ENCODE assay signal across 8 mouse cellular contexts in the genomic region with DNA sequence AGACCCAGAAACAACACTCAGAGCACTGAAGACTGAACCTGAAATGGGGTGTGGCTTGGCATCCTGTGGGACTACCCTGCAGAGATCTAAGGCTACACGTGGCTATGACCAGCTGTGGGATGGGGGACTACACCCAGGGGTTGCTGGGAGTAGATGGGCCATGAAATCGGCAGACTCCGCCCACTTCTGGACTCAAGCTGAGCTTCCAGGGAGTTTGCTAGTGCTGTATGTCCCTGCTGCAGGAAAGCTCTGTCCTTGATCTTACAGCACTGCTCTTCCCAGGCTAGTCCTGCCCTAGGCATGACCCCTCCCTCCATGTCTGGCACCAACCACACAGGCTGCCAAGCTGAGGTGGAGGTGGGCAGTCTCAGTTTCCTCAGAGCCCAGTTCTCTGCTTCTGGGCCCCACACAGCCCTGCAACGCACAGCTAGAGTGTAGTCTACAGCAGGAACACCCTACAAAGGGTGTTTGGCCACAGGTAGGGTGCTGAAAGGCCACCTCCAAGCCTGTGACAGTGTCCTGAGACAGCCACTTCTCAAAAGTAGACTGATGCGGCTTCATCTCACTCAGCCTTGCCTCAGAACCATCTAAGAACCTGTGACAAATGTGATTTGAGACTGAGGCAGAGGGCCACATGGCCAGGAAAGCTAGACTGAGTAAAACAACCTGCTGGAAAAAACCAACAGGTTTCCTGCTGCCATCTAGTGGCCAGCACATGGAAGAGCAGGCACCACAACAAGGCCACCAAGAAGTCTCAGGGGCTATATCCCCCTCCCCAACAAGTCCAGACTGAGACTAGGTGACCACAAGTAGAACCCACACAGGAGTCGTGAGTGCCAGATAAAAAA. TPM values are rescaled to one million over a fixed set of nuclear protein-coding genes. Genes with fewer than 3 reads are reported as not detected.
DNase-seq lines count a peak whose midpoint lies in the region; ATAC-seq lines count a peak whose summit lies in the region.
"Had no signal": no experiment of that assay in that cellular context is flagged by ENCODE, and none has a peak within 500 bp of the region (broad histone marks: within the 10 kb centered on the region; RNA-seq: fewer than 3 reads in every experiment).

No protein-coding gene starts in this region.

- H3K36me3 ChIP-seq in heart, embryonic 14.5 days (ENCODE audit: control insufficient read depth, insufficient read depth, low read length): no peaks in the 10 kb centered on the region
- no peaks in the 10 kb centered on the region for H3K36me3 ChIP-seq in midbrain, embryonic 11.5 days (ENCODE audit: control insufficient read depth, insufficient read depth, low read length)
- no peaks in the 10 kb centered on the region for H3K36me3 ChIP-seq in stomach, embryonic 16.5 days (ENCODE audit: control insufficient read depth, insufficient read depth, low read length)
- H3K36me3 ChIP-seq: liver, embryonic 13.5 days had no signal

- ATAC-seq in heart, embryonic 14.5 days (ENCODE audit: insufficient number of reproducible peaks, insufficient read depth, low FRiP score, low read depth): no peak
- ATAC-seq in midbrain, embryonic 11.5 days (ENCODE audit: low FRiP score): peak; percentile 57
- peak; percentile 31; the same call in 1 of the 2 replicates for ATAC-seq in stomach, embryonic 16.5 days (ENCODE audit: insufficient read depth, low FRiP score)

- H3K27ac ChIP-seq in heart, embryonic 14.5 days (replicated peaks in 1 of 2; ENCODE audit: control insufficient read depth in 1 of 2, insufficient read depth in 1 of 2, low read depth in 2 of 2, low read length in 2 of 2): peak overlapping the region; percentile 74 to 86
- no peak overlapping the region for H3K27ac ChIP-seq in midbrain, embryonic 11.5 days (ENCODE audit: low read depth, low read length)
- peak overlapping the region; percentile 31; the same call in 1 of the 2 replicates for H3K27ac ChIP-seq in stomach, embryonic 16.5 days (ENCODE audit: low read length)
- H3K27ac ChIP-seq: liver, embryonic 13.5 days had no signal

- peak overlapping the region; percentile 52; the same call in 1 of the 2 replicates for H3K9ac ChIP-seq in heart, embryonic 14.5 days (ENCODE audit: low read length)
- no peak overlapping the region for H3K9ac ChIP-seq in midbrain, embryonic 11.5 days (ENCODE audit: low read length)
- no peak overlapping the region for H3K9ac ChIP-seq in stomach, embryonic 16.5 days (ENCODE audit: low read length)
- H3K9ac ChIP-seq: liver, embryonic 13.5 days had no signal

- peak; percentile 53 for DNase-seq in CD4-positive helper T cell, adult 2 months (ENCODE audit: low read depth, low spot score)
- DNase-seq in MN1 (ENCODE audit: low spot score): peak; percentile 32
- peak; percentile 77 for DNase-seq in embryo, embryonic 10 days (ENCODE audit: low spot score)
- peak; percentile 70 to 78 for DNase-seq in layer of hippocampus, postnatal 10 days (ENCODE audit: low spot score in 2 of 2)
- peak; percentile 93 for DNase-seq in midbrain, embryonic 11.5 days (ENCODE audit: low spot score, missing footprints)
- DNase-seq: liver, embryonic 13.5 days had no signal

- H3K4me2 ChIP-seq in heart, embryonic 14.5 days (ENCODE audit: low read length): no peak overlapping the region
- no peak overlapping the region for H3K4me2 ChIP-seq in midbrain, embryonic 11.5 days
- H3K4me2 ChIP-seq in stomach, embryonic 16.5 days (ENCODE audit: low read depth, low read length): no peak overlapping the region
- H3K4me2 ChIP-seq: liver, embryonic 13.5 days had no signal

- H3K4me1 ChIP-seq in heart, embryonic 14.5 days (ENCODE audit: control insufficient read depth in 2 of 2, insufficient read depth in 2 of 2, low read length in 2 of 2): peaks cover 57 to 76% of the 10 kb centered on the region in 2 experiments
- peaks cover 9% of the 10 kb centered on the region; the same call in 1 of the 2 replicates for H3K4me1 ChIP-seq in midbrain, embryonic 11.5 days (ENCODE audit: control insufficient read depth, insufficient read depth, low read length)
- H3K4me1 ChIP-seq in stomach, embryonic 16.5 days (ENCODE audit: control insufficient read depth, insufficient read depth, low read length): peaks cover 25% of the 10 kb centered on the region

- no peak overlapping the region for H3K4me3 ChIP-seq in heart, embryonic 14.5 days (ENCODE audit: control insufficient read depth in 1 of 2, insufficient read depth in 1 of 2, low read depth in 1 of 2, low read length in 2 of 2)
- H3K4me3 ChIP-seq in midbrain, embryonic 11.5 days (ENCODE audit: low read depth, low read length): no peak overlapping the region
- no peak overlapping the region for H3K4me3 ChIP-seq in stomach, embryonic 16.5 days (replicated peaks; ENCODE audit: low read length)
- H3K4me3 ChIP-seq: liver, embryonic 13.5 days had no signal

- no peaks in the 10 kb centered on the region for H3K9me3 ChIP-seq in heart, embryonic 14.5 days (ENCODE audit: control insufficient read depth, low read length)
- H3K9me3 ChIP-seq in midbrain, embryonic 11.5 days (ENCODE audit: control insufficient read depth, low read length): no peaks in the 10 kb centered on the region
- H3K9me3 ChIP-seq in stomach, embryonic 16.5 days (replicated peaks; ENCODE audit: control insufficient read depth, low read length): no peaks in the 10 kb centered on the region
- H3K9me3 ChIP-seq: liver, embryonic 13.5 days had no signal

- WGBS in heart, embryonic 14.5 days: 19% methylated on average over 6 of the region's 6 CpGs
- 22% methylated on average over 6 of the region's 6 CpGs for WGBS in midbrain, embryonic 11.5 days
- 26% methylated on average over 6 of the region's 6 CpGs for WGBS in stomach, embryonic 16.5 days

- H3K27me3 ChIP-seq in heart, embryonic 14.5 days (ENCODE audit: control insufficient read depth, insufficient read depth, low read length): no peaks in the 10 kb centered on the region
- H3K27me3 ChIP-seq in midbrain, embryonic 11.5 days (ENCODE audit: control insufficient read depth, insufficient read depth, low read length): no peaks in the 10 kb centered on the region
- no peaks in the 10 kb centered on the region for H3K27me3 ChIP-seq in stomach, embryonic 16.5 days (ENCODE audit: control insufficient read depth, insufficient read depth, low read length)
- H3K27me3 ChIP-seq: liver, embryonic 13.5 days had no signal

RNA-seq across cellular contexts. Expression of gene Tspan9, which starts 52.2 kb away (rescaled TPM):
- polyA plus RNA-seq in heart, embryonic 14.5 days (2014; fragmentation: Nextera tagmentation; extraction: Ambion mirVana): 142 and 143 TPM in 2 replicates
- 10 to 100 TPM; 79.8 to 84.6 TPM for total RNA-seq in layer of hippocampus, postnatal 10 days (2021)
- 32.7 and 44.1 TPM in 2 replicates for polyA plus RNA-seq in midbrain, embryonic 11.5 days (2014; fragmentation: Nextera tagmentation; extraction: Ambion mirVana)
- polyA plus RNA-seq in stomach, embryonic 16.5 days (2015; fragmentation: Nextera tagmentation; extraction: Ambion mirVana): 177 and 178 TPM in 2 replicates

Comparison
In these comparisons a context has a peak if more than half of its experiments do, and no peak if none do; other contexts are left out.
1. DNase-seq: peak in every context shown above with its lines; median percentile 93 in midbrain, embryonic 11.5 days; 77 in embryo, embryonic 10 days; 74 in layer of hippocampus, postnatal 10 days; 53 in CD4-positive helper T cell, adult 2 months; 32 in MN1.